Mouse (Mus musculus): ENCODE data around the gene Crygn.

DNA sequence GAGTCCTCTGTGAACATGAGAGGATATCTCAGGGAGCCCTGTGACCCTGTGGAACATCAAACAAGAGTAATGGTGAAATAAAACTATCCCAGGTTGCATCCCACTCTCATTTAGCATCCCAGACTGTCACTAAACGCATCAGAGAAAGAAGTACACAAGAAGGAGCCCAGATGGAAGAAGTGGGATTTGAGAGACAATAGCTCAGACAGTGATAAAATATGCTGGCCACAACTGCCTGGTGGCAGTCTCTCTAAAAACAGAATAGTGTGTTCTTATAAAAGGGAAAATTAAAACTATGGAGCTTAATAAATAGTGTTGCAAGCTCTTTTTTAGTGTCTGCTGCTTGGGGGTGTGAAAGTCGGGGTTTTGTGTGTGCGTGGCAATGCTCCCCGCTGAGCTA is 25.1 kb upstream of the Crygn start:
- TF ChIP-seq ZC3H11A (IDR thresholded peaks at IDR 0.05; ENCODE audit: borderline replicate concordance, low read depth, low read length), result no peak
- no peak for TF ChIP-seq ZNF384 (IDR thresholded peaks at IDR 0.05; ENCODE audit: low read depth, low read length)

All from ES-E14 (cell line).